Mouse (Mus musculus): Measurements from ENCODE around the gene Fmnl2. TPM values are rescaled to one million over a fixed set of nuclear protein-coding genes. Genes with fewer than 3 reads are reported as not detected.

The Fmnl2 gene
- polyA plus RNA-seq, 1 experiment, result 4.3 TPM

DNA sequence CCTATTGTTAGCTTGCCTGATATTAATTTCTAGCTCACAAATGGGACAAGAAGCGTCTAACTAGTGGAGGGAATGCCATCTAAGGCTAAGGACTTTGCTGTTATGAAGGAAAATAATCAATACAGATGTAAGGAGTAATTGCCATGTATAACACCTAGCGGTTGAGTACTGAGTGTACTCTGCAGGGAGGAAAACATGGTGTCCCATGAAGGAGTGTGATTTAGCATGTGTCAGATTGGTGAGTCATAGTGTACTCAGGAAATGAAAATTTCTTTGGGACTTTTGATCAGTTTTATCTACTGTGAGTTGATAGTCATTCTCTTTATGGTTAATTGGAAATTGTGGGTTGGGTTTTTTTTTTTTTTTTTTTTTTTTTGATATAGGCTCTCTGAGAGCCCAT is 34.1 kb downstream of the Fmnl2 start:
- TF ChIP-seq CTCF (conservative IDR thresholded peaks at IDR 0.05; ENCODE audit: insufficient read depth, insufficient read length, low read depth, low read length) (no peak), POLR2A (IDR thresholded peaks at IDR 0.05; ENCODE audit: low read depth, low read length) (no peak)
- Histone ChIP-seq H3K27ac (ENCODE audit: insufficient read depth, low read depth, low read length) (no peak overlapping the region), H3K27me3 (replicated peaks; ENCODE audit: control insufficient read depth, insufficient read depth, low read length) (no peaks in the 10 kb centered on the region), H3K4me3 (ENCODE audit: insufficient read depth, low read depth, low read length) (no peak overlapping the region), H3K36me3 (ENCODE audit: control insufficient read depth, insufficient read depth, low read length) (no peaks in the 10 kb centered on the region), H3K4me1 (ENCODE audit: control insufficient read depth, insufficient read depth, low read length) (peaks cover 13% of the 10 kb centered on the region; the same call in 1 of the 2 replicates)
- WGBS, result 95% methylated on average over 2 of the region's 2 CpGs
- no peak for DNase-seq

- Histone ChIP-seq H3K27ac (ENCODE audit: insufficient read depth, low read depth, low read length) (no peak overlapping the region), H3K4me3 (ENCODE audit: insufficient read depth, low read depth, low read length) (no peak overlapping the region), H3K4me1 (ENCODE audit: control insufficient read depth, insufficient read depth, low read length) (peaks cover 13% of the 10 kb centered on the region; the same call in 1 of the 2 replicates), H3K36me3 (ENCODE audit: control insufficient read depth, insufficient read depth, low read length) (no peaks in the 10 kb centered on the region), H3K27me3 (replicated peaks; ENCODE audit: control insufficient read depth, insufficient read depth, low read length) (no peaks in the 10 kb centered on the region)
- DNase-seq, result peak; percentile 91
- TF ChIP-seq POLR2A (IDR thresholded peaks at IDR 0.05; ENCODE audit: low read depth, low read length), result no peak
- no peak for TF ChIP-seq CTCF (conservative IDR thresholded peaks at IDR 0.05; ENCODE audit: insufficient read depth, insufficient read length, low read depth, low read length)
- 50% methylated on average over 6 of the region's 6 CpGs for WGBS
Measured at GRCm38 (mm10) chr2:52894983-52895621, 37.4 kb downstream of the Fmnl2 start.

DNA sequence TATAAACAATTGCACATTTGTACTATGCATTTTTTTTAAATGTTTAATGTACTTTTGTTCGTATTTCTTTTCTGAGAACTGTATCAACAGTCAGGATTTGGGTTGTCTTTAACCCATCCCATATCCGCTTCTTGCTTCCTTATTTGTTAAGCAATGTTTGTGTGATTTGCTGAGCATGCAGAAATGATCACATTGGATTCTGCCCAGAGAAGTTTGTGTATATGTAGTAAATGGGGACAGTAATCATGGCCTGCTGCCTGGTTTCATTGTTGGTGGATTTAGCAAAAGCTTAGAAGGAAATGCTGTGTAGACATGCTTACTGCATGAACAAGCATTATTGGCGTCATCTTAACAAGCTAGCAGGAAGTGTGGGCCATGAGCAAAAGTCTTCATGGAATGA is 39.3 kb downstream of the Fmnl2 start:
- H3K36me3 ChIP-seq (ENCODE audit: control insufficient read depth, insufficient read depth, low read length), result no peaks in the 10 kb centered on the region
- no peak overlapping the region for H3K4me3 ChIP-seq (ENCODE audit: insufficient read depth, low read depth, low read length)
- H3K27me3 ChIP-seq (replicated peaks; ENCODE audit: control insufficient read depth, insufficient read depth, low read length), result no peaks in the 10 kb centered on the region
- H3K27ac ChIP-seq (ENCODE audit: insufficient read depth, low read depth, low read length), result no peak overlapping the region
- peak; percentile 28 for DNase-seq
- 69% methylated on average over 3 of the region's 3 CpGs for WGBS
- H3K4me1 ChIP-seq (ENCODE audit: control insufficient read depth, insufficient read depth, low read length), result peaks cover 10% of the 10 kb centered on the region
- TF ChIP-seq POLR2A (IDR thresholded peaks at IDR 0.05; ENCODE audit: low read depth, low read length) (no peak), CTCF (conservative IDR thresholded peaks at IDR 0.05; ENCODE audit: insufficient read depth, insufficient read length, low read depth, low read length) (no peak)

DNA sequence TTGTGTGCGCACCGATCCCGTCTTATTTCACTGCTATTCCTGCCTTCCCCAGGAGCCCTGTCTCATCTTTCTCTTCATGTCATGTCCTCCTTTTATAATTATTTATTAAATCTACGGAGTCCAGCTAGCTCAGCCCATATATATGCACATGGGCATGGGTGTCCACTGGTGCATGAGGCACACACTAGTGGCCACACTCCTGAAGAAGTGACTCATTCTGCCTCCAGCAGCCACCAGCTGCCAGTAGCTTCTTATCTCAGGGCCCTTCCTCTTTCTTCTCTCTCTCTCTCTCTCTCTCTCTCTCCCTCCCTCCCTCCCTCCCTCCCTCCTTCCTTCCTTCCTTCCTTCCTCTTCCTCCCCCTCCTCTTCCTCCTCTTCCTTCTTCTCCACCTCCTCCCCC is 43.1 kb downstream of the Fmnl2 start:
- TF ChIP-seq CTCF (conservative IDR thresholded peaks at IDR 0.05; ENCODE audit: insufficient read depth, insufficient read length, low read depth, low read length), result no peak
- no peak for TF ChIP-seq POLR2A (IDR thresholded peaks at IDR 0.05; ENCODE audit: low read depth, low read length)
- 94% methylated on average over 4 of the region's 4 CpGs for WGBS

GRCm38 (mm10) chr2:52901300-52902013 is 43.8 kb downstream of the Fmnl2 start:
- Histone ChIP-seq H3K27ac (ENCODE audit: insufficient read depth, low read depth, low read length) (no peak overlapping the region), H3K36me3 (ENCODE audit: control insufficient read depth, insufficient read depth, low read length) (no peaks in the 10 kb centered on the region), H3K27me3 (replicated peaks; ENCODE audit: control insufficient read depth, insufficient read depth, low read length) (no peaks in the 10 kb centered on the region), H3K4me3 (ENCODE audit: insufficient read depth, low read depth, low read length) (no peak overlapping the region), H3K4me1 (ENCODE audit: control insufficient read depth, insufficient read depth, low read length) (peaks cover 20% of the 10 kb centered on the region)
- DNase-seq, result no peak
- WGBS, result 88% methylated on average over 6 of the region's 6 CpGs
- no peak for TF ChIP-seq CTCF (conservative IDR thresholded peaks at IDR 0.05; ENCODE audit: insufficient read depth, insufficient read length, low read depth, low read length)
- TF ChIP-seq POLR2A (IDR thresholded peaks at IDR 0.05; ENCODE audit: low read depth, low read length), result no peak

More for the DNA sequence above, 43.1 kb downstream of the Fmnl2 start:
- peaks cover 17% of the 10 kb centered on the region for H3K4me1 ChIP-seq (ENCODE audit: control insufficient read depth, insufficient read depth, low read length)
- no peaks in the 10 kb centered on the region for H3K27me3 ChIP-seq (replicated peaks; ENCODE audit: control insufficient read depth, insufficient read depth, low read length)
- no peak overlapping the region for H3K27ac ChIP-seq (ENCODE audit: insufficient read depth, low read depth, low read length)
- no peak overlapping the region for H3K4me3 ChIP-seq (ENCODE audit: insufficient read depth, low read depth, low read length)
- no peaks in the 10 kb centered on the region for H3K36me3 ChIP-seq (ENCODE audit: control insufficient read depth, insufficient read depth, low read length)
- no peak for DNase-seq

DNA sequence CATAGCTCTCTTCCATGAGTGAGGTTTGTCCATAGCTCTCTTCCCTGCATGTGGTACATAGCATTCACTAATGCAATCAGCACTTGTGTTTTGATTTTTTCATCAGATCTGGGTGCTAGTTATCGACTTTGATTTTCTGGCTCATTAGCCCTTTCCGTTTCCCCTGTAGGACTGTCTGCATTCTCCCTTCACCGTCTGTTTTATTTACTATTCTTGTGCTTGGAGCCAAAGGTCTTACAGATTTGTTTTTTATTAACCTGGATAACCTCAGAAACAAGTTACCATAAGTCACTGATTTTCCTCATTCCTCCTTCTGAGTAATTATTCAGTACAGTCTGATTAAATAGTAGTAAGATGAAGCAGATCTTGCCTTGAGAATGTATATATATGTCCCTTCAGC is 44.8 kb downstream of the Fmnl2 start:
- Histone ChIP-seq H3K27ac (ENCODE audit: insufficient read depth, low read depth, low read length) (no peak overlapping the region), H3K4me3 (ENCODE audit: insufficient read depth, low read depth, low read length) (no peak overlapping the region), H3K36me3 (ENCODE audit: control insufficient read depth, insufficient read depth, low read length) (no peaks in the 10 kb centered on the region), H3K27me3 (replicated peaks; ENCODE audit: control insufficient read depth, insufficient read depth, low read length) (no peaks in the 10 kb centered on the region), H3K4me1 (ENCODE audit: control insufficient read depth, insufficient read depth, low read length) (peaks cover 20% of the 10 kb centered on the region)
- peak; percentile 57 for DNase-seq
- TF ChIP-seq CTCF (conservative IDR thresholded peaks at IDR 0.05; ENCODE audit: insufficient read depth, insufficient read length, low read depth, low read length) (no peak), POLR2A (IDR thresholded peaks at IDR 0.05; ENCODE audit: low read depth, low read length) (no peak)
- 25% methylated on average over 3 of the region's 3 CpGs for WGBS

DNA sequence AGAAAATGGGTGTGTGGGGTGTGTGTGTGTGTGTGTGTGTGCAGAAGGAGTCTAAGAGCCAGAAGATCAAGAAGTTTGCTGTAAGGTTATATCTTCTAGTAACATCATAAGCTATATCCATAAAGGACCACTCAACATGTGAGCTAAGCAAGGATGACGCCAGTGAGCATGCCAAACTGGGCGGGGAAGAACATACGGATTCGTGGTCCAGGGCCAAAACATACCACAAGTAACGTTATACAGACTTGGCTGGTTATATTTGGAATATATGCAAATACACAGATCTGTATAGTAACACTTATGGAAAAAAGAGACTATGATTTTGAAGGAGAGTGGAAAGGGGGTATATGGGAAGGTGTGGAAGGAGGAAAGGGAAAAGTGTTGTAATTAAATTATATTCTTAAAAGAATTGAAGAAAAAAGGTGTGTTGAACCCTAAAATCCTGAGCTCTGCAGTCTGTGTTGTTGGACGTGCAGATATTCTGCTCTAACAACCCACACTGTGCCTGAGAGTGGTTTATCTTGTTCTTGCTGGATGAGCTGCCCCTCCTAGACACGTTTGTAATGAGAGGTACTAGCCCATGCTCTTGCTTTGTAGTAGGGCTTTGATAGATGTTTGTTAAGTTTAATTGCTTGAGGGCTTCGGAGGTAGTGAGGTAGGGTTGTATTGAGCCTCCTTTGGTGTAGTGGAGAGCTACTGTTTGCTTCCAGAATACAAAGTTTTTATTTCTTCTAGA is 45.7 kb downstream of the Fmnl2 start:
- Histone ChIP-seq H3K4me3 (ENCODE audit: insufficient read depth, low read depth, low read length) (no peak overlapping the region), H3K27ac (ENCODE audit: insufficient read depth, low read depth, low read length) (no peak overlapping the region), H3K27me3 (replicated peaks; ENCODE audit: control insufficient read depth, insufficient read depth, low read length) (no peaks in the 10 kb centered on the region), H3K36me3 (ENCODE audit: control insufficient read depth, insufficient read depth, low read length) (no peaks in the 10 kb centered on the region), H3K4me1 (ENCODE audit: control insufficient read depth, insufficient read depth, low read length) (peaks cover 20% of the 10 kb centered on the region)
- DNase-seq, result no peak
- TF ChIP-seq POLR2A (IDR thresholded peaks at IDR 0.05; ENCODE audit: low read depth, low read length), result no peak
- TF ChIP-seq CTCF (conservative IDR thresholded peaks at IDR 0.05; ENCODE audit: insufficient read depth, insufficient read length, low read depth, low read length), result no peak
- 83% methylated on average over 8 of the region's 8 CpGs for WGBS

Data from kidney, adult 2 months (tissue).